Mouse (Mus musculus): ENCODE data around the gene Prss37. TPM values are rescaled to one million over a fixed set of nuclear protein-coding genes. Genes with fewer than 3 reads are reported as not detected.

Gene Prss37
- not detected for polyA plus RNA-seq (2012; fragmentation: generic; extraction: Trizol)

DNA sequence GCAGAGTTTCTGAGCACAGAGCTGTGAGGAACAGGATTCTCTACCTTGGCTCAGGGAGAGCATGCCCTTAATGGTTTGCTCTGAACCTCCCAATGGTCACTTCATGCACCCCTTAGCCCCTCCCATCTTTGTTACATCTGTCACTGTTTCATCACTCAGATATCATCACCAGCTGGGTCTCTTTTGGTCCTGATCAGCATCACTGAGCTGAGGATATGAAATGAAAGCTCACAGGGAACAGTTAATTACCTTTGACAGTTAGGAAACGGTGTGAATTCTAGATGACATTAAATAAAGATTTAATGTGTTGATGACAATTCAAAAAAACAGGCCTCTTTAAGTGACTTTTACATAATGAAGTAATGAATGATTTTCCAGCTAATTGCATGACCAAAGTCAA, at the start of gene Prss37:
TSS of gene Prss37 (minus strand) at position 101 of the 400 bp plus-strand sequence.
- Histone ChIP-seq H3K27me3 (ENCODE audit: control insufficient read depth, insufficient read depth, insufficient read length) (no peaks in the 10 kb centered on the region), H3K79me2 (ENCODE audit: control insufficient read depth, insufficient read depth) (no peaks in the 10 kb centered on the region), H3K36me3 (ENCODE audit: control insufficient read depth, insufficient read depth) (no peaks in the 10 kb centered on the region), H3K4me2 (ENCODE audit: low read depth) (no peak within 1 kb of the TSS), H3K4me3 (no peak within 1 kb of the TSS), H3ac (ENCODE audit: control insufficient read depth, insufficient read length) (no peak within 1 kb of the TSS)
- TF ChIP-seq POLR2A (IDR thresholded peaks at IDR 0.05; ENCODE audit: insufficient read length, low read depth) (no peak), USF1 (IDR thresholded peaks at IDR 0.05; ENCODE audit: low read depth) (no peak), CEBPB (IDR thresholded peaks at IDR 0.05; ENCODE audit: insufficient read depth, poor library complexity, severe bottlenecking) (no peak), E2F4 (IDR thresholded peaks at IDR 0.05; ENCODE audit: insufficient read depth) (no peak), TCF3 (IDR thresholded peaks at IDR 0.05; ENCODE audit: insufficient read length, low read depth) (no peak), REST (IDR thresholded peaks at IDR 0.05; ENCODE audit: insufficient read depth, insufficient read length) (no peak), SRF (IDR thresholded peaks at IDR 0.05; ENCODE audit: control insufficient read depth, insufficient read length, low read depth) (no peak), MYOD1 (IDR thresholded peaks at IDR 0.05; ENCODE audit: control insufficient read depth in 1 of 3, insufficient read length in 2 of 3, low read depth in 2 of 3) (no peak), POLR2AphosphoS2 (IDR thresholded peaks at IDR 0.05; ENCODE audit: insufficient read length, low read depth) (no peak), MYOG (IDR thresholded peaks at IDR 0.05; ENCODE audit: control insufficient read depth in 1 of 3, insufficient read depth in 1 of 3, insufficient read length in 2 of 3, low read depth in 2 of 3) (no peak), MAX (IDR thresholded peaks at IDR 0.05; ENCODE audit: low read depth) (no peak), TCF12 (IDR thresholded peaks at IDR 0.05; ENCODE audit: insufficient read depth, poor library complexity, severe bottlenecking) (no peak)

DNA sequence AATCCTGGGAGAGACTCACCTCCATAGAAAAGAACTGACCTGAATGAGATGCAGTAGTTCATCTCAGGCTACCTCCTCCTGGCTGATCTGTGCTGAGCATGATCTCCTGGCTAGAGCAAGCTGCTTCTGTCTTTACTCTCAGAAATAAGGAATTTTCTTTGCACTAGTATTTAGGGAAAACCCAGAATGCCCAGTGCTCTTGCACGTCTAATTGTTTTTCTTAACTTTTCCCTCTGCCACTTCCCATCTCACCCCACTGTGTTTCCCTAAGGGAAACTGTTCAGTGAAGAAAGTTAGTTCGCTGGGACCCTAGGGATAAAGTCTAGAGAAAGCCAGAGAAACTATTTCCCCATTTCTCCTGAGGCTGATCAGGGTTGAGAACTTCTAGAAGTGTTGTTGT, 35.6 kb upstream of the Prss37 start, which contains the start of gene Olfr461:
TSS of gene Olfr461 (minus strand) at position 101 of the 400 bp plus-strand sequence.
- Histone ChIP-seq H3K79me2 (ENCODE audit: control insufficient read depth, insufficient read depth) (no peaks in the 10 kb centered on the region), H3ac (ENCODE audit: control insufficient read depth, insufficient read length) (no peak within 1 kb of the TSS), H3K27me3 (ENCODE audit: control insufficient read depth, insufficient read depth, insufficient read length) (no peaks in the 10 kb centered on the region), H3K36me3 (ENCODE audit: control insufficient read depth, insufficient read depth) (no peaks in the 10 kb centered on the region), H3K4me2 (ENCODE audit: low read depth) (no peak within 1 kb of the TSS), H3K4me3 (no peak within 1 kb of the TSS)
- no peak for TF ChIP-seq E2F4 (IDR thresholded peaks at IDR 0.05; ENCODE audit: insufficient read depth)
- TF ChIP-seq MYOG (IDR thresholded peaks at IDR 0.05; ENCODE audit: control insufficient read depth in 1 of 3, insufficient read depth in 1 of 3, insufficient read length in 2 of 3, low read depth in 2 of 3) = no peak
- TF ChIP-seq MAX (IDR thresholded peaks at IDR 0.05; ENCODE audit: low read depth) = no peak
- no peak for TF ChIP-seq POLR2AphosphoS2 (IDR thresholded peaks at IDR 0.05; ENCODE audit: insufficient read length, low read depth)
- TF ChIP-seq CEBPB (IDR thresholded peaks at IDR 0.05; ENCODE audit: insufficient read depth, poor library complexity, severe bottlenecking) = no peak
- TF ChIP-seq POLR2A (IDR thresholded peaks at IDR 0.05; ENCODE audit: insufficient read length, low read depth) = no peak
- no peak for TF ChIP-seq USF1 (IDR thresholded peaks at IDR 0.05; ENCODE audit: low read depth)
- TF ChIP-seq MYOD1 (IDR thresholded peaks at IDR 0.05; ENCODE audit: control insufficient read depth in 1 of 3, insufficient read length in 2 of 3, low read depth in 2 of 3) = no peak
- no peak for TF ChIP-seq TCF3 (IDR thresholded peaks at IDR 0.05; ENCODE audit: insufficient read length, low read depth)
- TF ChIP-seq TCF12 (IDR thresholded peaks at IDR 0.05; ENCODE audit: insufficient read depth, poor library complexity, severe bottlenecking) = no peak
- TF ChIP-seq SRF (IDR thresholded peaks at IDR 0.05; ENCODE audit: control insufficient read depth, insufficient read length, low read depth) = no peak
- TF ChIP-seq REST (IDR thresholded peaks at IDR 0.05; ENCODE audit: insufficient read depth, insufficient read length) = no peak

DNA sequence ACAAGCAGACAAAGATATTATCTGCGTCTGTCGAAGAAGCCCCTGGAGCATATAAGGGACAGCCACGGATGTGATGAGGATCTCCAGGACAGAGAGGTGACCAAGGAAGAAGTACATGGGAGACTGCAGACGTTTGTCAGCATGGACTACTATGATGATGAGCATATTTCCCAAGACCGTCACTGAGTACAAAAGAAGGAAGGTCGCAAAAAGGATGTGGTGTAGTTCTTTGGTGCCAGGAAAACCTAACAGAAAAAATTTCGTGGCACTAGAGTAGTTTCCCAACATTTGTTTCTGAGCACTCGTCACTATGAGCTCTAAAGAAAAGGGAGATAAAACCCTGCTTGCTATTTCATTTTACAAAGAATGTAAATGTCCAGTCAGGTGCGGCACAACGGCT, 25.4 kb upstream of the Prss37 start:
- Histone ChIP-seq H3K4me3 (no peak overlapping the region), H3K4me2 (ENCODE audit: low read depth) (no peak overlapping the region), H3K36me3 (ENCODE audit: control insufficient read depth, insufficient read depth) (no peaks in the 10 kb centered on the region), H3ac (ENCODE audit: control insufficient read depth, insufficient read length) (no peak overlapping the region), H3K79me2 (ENCODE audit: control insufficient read depth, insufficient read depth) (no peaks in the 10 kb centered on the region), H3K27me3 (ENCODE audit: control insufficient read depth, insufficient read depth, insufficient read length) (no peaks in the 10 kb centered on the region)
- TF ChIP-seq MYOG (IDR thresholded peaks at IDR 0.05; ENCODE audit: control insufficient read depth in 1 of 3, insufficient read depth in 1 of 3, insufficient read length in 2 of 3, low read depth in 2 of 3) (no peak), SRF (IDR thresholded peaks at IDR 0.05; ENCODE audit: control insufficient read depth, insufficient read length, low read depth) (no peak), TCF3 (IDR thresholded peaks at IDR 0.05; ENCODE audit: insufficient read length, low read depth) (no peak), MYOD1 (IDR thresholded peaks at IDR 0.05; ENCODE audit: control insufficient read depth in 1 of 3, insufficient read length in 2 of 3, low read depth in 2 of 3) (no peak), E2F4 (IDR thresholded peaks at IDR 0.05; ENCODE audit: insufficient read depth) (no peak), USF1 (IDR thresholded peaks at IDR 0.05; ENCODE audit: low read depth) (no peak), TCF12 (IDR thresholded peaks at IDR 0.05; ENCODE audit: insufficient read depth, poor library complexity, severe bottlenecking) (no peak), CEBPB (IDR thresholded peaks at IDR 0.05; ENCODE audit: insufficient read depth, poor library complexity, severe bottlenecking) (no peak), POLR2AphosphoS2 (IDR thresholded peaks at IDR 0.05; ENCODE audit: insufficient read length, low read depth) (no peak), POLR2A (IDR thresholded peaks at IDR 0.05; ENCODE audit: insufficient read length, low read depth) (no peak), REST (IDR thresholded peaks at IDR 0.05; ENCODE audit: insufficient read depth, insufficient read length) (no peak), MAX (IDR thresholded peaks at IDR 0.05; ENCODE audit: low read depth) (no peak)

DNA sequence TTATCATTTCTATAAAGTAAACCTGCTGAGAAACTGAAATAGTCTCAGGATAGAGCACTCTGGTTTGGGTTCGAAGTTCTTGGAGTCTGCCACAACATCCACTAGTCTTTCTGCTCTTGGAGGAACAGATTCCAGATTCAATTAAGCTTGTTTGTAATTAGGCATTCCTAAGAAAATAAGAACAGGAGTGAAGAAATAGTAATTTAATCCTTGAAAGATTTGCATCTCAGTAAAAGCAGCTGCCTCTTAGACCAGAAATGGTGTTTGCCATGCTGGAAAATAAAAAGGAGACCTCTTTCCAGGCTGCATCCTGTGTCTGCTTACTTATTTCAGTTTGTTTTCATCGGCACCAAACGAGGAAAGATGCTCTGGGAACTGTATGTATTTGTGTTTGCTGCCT, 26.1 kb downstream of the Prss37 start, which contains the start of gene Tas2r108:
TSS of gene Tas2r108 (plus strand) at position 301 of the 400 bp plus-strand sequence.
- Histone ChIP-seq H3K4me3 (no peak within 1 kb of the TSS), H3K4me2 (ENCODE audit: low read depth) (no peak within 1 kb of the TSS), H3ac (ENCODE audit: control insufficient read depth, insufficient read length) (no peak within 1 kb of the TSS), H3K27me3 (ENCODE audit: control insufficient read depth, insufficient read depth, insufficient read length) (no peaks in the 10 kb centered on the region), H3K36me3 (ENCODE audit: control insufficient read depth, insufficient read depth) (no peaks in the 10 kb centered on the region), H3K79me2 (ENCODE audit: control insufficient read depth, insufficient read depth) (no peaks in the 10 kb centered on the region)
- TF ChIP-seq USF1 (IDR thresholded peaks at IDR 0.05; ENCODE audit: low read depth) (no peak), MYOG (IDR thresholded peaks at IDR 0.05; ENCODE audit: control insufficient read depth in 1 of 3, insufficient read depth in 1 of 3, insufficient read length in 2 of 3, low read depth in 2 of 3) (no peak), POLR2A (IDR thresholded peaks at IDR 0.05; ENCODE audit: insufficient read length, low read depth) (no peak), MYOD1 (IDR thresholded peaks at IDR 0.05; ENCODE audit: control insufficient read depth in 1 of 3, insufficient read length in 2 of 3, low read depth in 2 of 3) (no peak), TCF12 (IDR thresholded peaks at IDR 0.05; ENCODE audit: insufficient read depth, poor library complexity, severe bottlenecking) (no peak), CEBPB (IDR thresholded peaks at IDR 0.05; ENCODE audit: insufficient read depth, poor library complexity, severe bottlenecking) (no peak), MAX (IDR thresholded peaks at IDR 0.05; ENCODE audit: low read depth) (no peak), SRF (IDR thresholded peaks at IDR 0.05; ENCODE audit: control insufficient read depth, insufficient read length, low read depth) (no peak), POLR2AphosphoS2 (IDR thresholded peaks at IDR 0.05; ENCODE audit: insufficient read length, low read depth) (no peak), E2F4 (IDR thresholded peaks at IDR 0.05; ENCODE audit: insufficient read depth) (no peak), REST (IDR thresholded peaks at IDR 0.05; ENCODE audit: insufficient read depth, insufficient read length) (no peak), TCF3 (IDR thresholded peaks at IDR 0.05; ENCODE audit: insufficient read length, low read depth) (no peak)

Measured in myocyte (in vitro differentiated cells).